Mouse (Mus musculus) E14TG2a.4 (cell line): ENCODE data around the gene Sbno2.

Source experiments
- H3K27me3 ChIP-seq: 2 replicates; pipeline ENCODE4 v1.6.1; 2014; ENCODE audit warnings: low read length, control low read depth; ENCODE audit not compliant: insufficient read depth
- H3K36me3 ChIP-seq: 2 replicates; pipeline ENCODE4 v1.6.1; 2014; ENCODE audit warnings: low read length, control low read depth; ENCODE audit not compliant: insufficient read depth
- H3K4me1 ChIP-seq: replicated peaks from 2 replicates; pipeline ENCODE4 v1.6.1; 2014; ENCODE audit warnings: low read depth, low read length, control low read depth
- H3K4me3 ChIP-seq: replicated peaks from 2 replicates; pipeline ENCODE4 v1.5.1; 2014; ENCODE audit warnings: mild to moderate bottlenecking, low read length
- H3K9me3 ChIP-seq: 2 replicates; pipeline ENCODE4 v1.6.1; 2014; ENCODE audit warnings: low read length, control low read depth
- CTCF ChIP-seq: conservative IDR thresholded peaks from 2 replicates; pipeline ENCODE4 v1.5.1; 2014; ENCODE audit warnings: low read length
- NANOG ChIP-seq: IDR thresholded peaks from 2 replicates; pipeline ENCODE4 v1.6.1; 2014; ENCODE audit warnings: borderline replicate concordance, low read length, mixed read lengths
- POU5F1 ChIP-seq: IDR thresholded peaks from 2 replicates; pipeline ENCODE4 v1.6.1; 2014; ENCODE audit warnings: low read length, borderline replicate concordance

The Sbno2 gene

GRCm38 (mm10) chr10:80149291-80150225, 44.2 kb upstream of the Sbno2 start:
- H3K36me3 ChIP-seq, result peaks cover 68% of the 10 kb centered on the region
- H3K4me3 ChIP-seq, result peak overlapping the region; percentile 90
- TF ChIP-seq CTCF (no peak), POU5F1 (no peak), NANOG (no peak)
- peaks cover 71% of the 10 kb centered on the region for H3K4me1 ChIP-seq
- H3K27me3 ChIP-seq, result no peaks in the 10 kb centered on the region
- no peaks in the 10 kb centered on the region for H3K9me3 ChIP-seq

GRCm38 (mm10) chr10:80148610-80149290, 43.4 kb upstream of the Sbno2 start:
- peaks cover 71% of the 10 kb centered on the region for H3K4me1 ChIP-seq
- peak overlapping the region; percentile 90 for H3K4me3 ChIP-seq
- no peak for TF ChIP-seq CTCF
- TF ChIP-seq NANOG, result no peak
- no peak for TF ChIP-seq POU5F1
- H3K27me3 ChIP-seq, result no peaks in the 10 kb centered on the region
- no peaks in the 10 kb centered on the region for H3K9me3 ChIP-seq
- peaks cover 68% of the 10 kb centered on the region for H3K36me3 ChIP-seq

DNA sequence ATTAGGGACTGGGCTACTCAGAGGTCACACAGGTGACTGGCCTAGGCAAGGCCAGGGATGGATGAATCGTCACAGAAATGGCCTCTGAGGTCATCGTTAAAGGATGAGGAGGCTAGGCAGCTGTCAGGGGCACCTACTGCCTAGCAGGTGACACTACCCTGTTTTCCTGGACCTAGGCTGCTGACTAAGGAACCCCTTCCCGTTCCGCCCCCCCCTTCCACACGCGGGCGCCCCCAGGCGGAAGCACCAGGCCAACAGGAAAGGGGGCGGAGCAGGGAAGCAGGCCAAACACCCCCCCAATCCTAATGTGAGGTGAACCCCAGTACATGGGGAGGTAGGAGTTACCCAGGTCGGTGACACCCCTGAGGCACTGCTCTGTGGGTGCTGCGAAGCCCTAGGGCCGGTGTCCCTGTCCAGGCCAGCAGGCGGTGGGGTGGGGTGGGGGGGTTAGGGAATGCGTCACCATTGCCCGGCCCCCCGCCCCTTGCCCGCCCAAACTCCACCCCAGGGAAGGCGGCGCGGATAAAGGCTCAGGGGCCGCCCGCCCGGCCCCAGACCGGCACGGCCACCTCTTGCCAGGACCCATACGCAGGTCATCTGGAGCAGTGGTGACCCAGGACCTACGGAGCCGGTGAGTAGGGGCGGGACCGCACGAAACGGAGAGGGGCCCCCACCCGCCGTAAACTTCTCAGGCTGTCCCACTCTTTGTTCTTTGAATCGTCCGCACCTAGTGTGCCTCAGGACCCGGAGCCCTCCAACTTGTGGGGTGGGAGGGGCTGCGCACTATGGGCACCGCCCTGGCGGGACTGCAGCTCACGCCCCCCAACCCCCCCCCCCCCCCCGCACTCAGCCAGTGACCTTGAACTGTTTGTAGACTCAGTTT, 42.6 kb upstream of the Sbno2 start, which contains the start of gene Midn:
Gene Midn, plus strand, starts transcription at position 554 of the 883 bp plus-strand sequence.
- H3K9me3 ChIP-seq, result no peaks in the 10 kb centered on the region
- TF ChIP-seq POU5F1 (no peak), CTCF (peak; percentile 48), NANOG (no peak)
- peaks cover 68% of the 10 kb centered on the region for H3K36me3 ChIP-seq
- H3K4me3 ChIP-seq, result peak within 1 kb of the TSS; percentile 90
- no peaks in the 10 kb centered on the region for H3K27me3 ChIP-seq
- peaks cover 71% of the 10 kb centered on the region for H3K4me1 ChIP-seq

DNA sequence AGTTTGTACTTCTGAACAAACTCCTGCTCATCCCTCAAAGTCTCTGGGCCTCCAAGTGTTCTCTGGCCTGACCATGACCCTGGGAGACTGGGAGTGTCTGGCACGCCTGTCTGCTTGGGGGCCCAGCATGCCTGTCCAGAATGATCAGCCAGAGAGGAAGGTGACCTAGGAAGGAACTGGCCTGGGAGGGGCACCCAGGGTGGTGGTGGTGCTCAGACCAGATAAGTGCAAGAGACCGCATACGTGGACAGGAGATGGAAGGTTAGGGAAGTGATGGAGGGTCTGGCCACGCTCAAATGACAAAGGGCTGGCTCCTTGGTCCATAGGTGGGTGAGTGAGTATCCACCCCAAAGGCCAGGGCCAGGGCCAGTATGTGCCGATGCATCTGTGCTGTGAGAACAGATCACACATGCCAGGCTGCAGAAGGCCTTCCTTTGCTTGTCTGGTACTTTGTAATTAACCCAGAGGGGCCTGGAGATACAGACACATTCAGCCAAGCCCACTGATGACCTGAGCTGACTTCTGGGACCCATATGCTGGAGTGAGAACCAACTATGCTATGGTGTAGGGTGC, 41.9 kb upstream of the Sbno2 start:
- Histone ChIP-seq H3K27me3 (no peaks in the 10 kb centered on the region), H3K4me1 (peaks cover 68% of the 10 kb centered on the region), H3K36me3 (peaks cover 64% of the 10 kb centered on the region), H3K4me3 (peak overlapping the region; percentile 90), H3K9me3 (no peaks in the 10 kb centered on the region)
- no peak for TF ChIP-seq NANOG
- TF ChIP-seq POU5F1, result no peak
- no peak for TF ChIP-seq CTCF

GRCm38 (mm10) chr10:80146568-80147011, 41.2 kb upstream of the Sbno2 start:
- H3K36me3 ChIP-seq, result peaks cover 57% of the 10 kb centered on the region
- TF ChIP-seq CTCF (no peak), NANOG (no peak), POU5F1 (no peak)
- peaks cover 65% of the 10 kb centered on the region for H3K4me1 ChIP-seq
- no peaks in the 10 kb centered on the region for H3K9me3 ChIP-seq
- no peaks in the 10 kb centered on the region for H3K27me3 ChIP-seq
- peak overlapping the region; percentile 90 for H3K4me3 ChIP-seq

DNA sequence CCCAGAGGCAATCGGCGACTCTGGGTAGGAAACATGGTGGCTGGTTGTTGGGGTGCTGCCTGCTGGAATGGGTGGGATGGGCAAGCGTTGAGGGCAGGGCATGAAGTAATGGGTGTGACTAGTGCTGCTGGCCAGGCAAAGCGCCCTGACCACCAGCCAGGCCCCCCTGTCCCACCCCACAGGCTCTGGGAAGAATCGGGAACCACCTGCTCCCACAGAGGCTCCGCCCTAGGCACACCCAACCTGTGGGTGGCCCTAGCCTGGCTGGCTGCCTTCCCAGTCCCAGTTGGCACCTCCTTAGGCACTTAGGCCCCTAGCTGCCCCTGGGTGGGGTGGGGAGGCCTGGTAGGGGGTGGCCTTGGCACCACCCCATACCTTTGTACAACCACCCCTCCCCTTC, 40.5 kb upstream of the Sbno2 start:
- Histone ChIP-seq H3K9me3 (no peaks in the 10 kb centered on the region), H3K27me3 (no peaks in the 10 kb centered on the region), H3K4me3 (peak overlapping the region; percentile 90), H3K36me3 (peaks cover 50% of the 10 kb centered on the region), H3K4me1 (peaks cover 61% of the 10 kb centered on the region)
- TF ChIP-seq NANOG, result no peak
- no peak for TF ChIP-seq POU5F1
- no peak for TF ChIP-seq CTCF

GRCm38 (mm10) chr10:80144864-80145838, 39.8 kb upstream of the Sbno2 start:
- H3K27me3 ChIP-seq, result no peaks in the 10 kb centered on the region
- H3K9me3 ChIP-seq, result no peaks in the 10 kb centered on the region
- H3K36me3 ChIP-seq, result peaks cover 50% of the 10 kb centered on the region

More at GRCm38 (mm10) chr10:80144864-80145838, 39.8 kb upstream of the Sbno2 start:
- peak; percentile 50 for TF ChIP-seq CTCF
- TF ChIP-seq POU5F1, result no peak
- no peak for TF ChIP-seq NANOG
- Histone ChIP-seq H3K4me1 (peaks cover 68% of the 10 kb centered on the region), H3K4me3 (peak overlapping the region; percentile 90)
